Mouse (Mus musculus): ENCODE measurements around the gene Slc26a5.

DNA sequence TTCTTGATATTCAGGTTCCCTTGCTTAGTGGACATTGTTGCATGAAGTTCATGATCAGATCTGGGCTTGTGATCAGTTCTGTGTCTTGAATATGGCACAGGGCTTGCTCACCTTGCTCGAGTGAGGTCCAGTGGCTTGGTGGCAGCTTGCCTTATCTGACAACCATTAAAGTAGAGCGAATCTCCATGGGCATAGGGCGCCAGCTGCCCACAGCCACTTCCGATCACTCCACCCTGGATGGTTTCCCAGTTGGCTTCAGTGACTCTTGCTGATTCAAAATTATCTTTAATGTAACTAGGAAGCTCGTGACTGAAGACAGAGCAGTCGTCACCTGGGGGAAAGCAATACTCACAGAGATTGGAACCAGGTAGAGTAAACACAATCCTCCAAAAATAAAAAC lies 33.5 kb upstream of the Slc26a5 start:
- TF ChIP-seq CTCF (IDR thresholded peaks at IDR 0.05; ENCODE audit: low read depth): no peak
- no peak for TF ChIP-seq EP300 (IDR thresholded peaks at IDR 0.05; ENCODE audit: low read depth)
